Mouse (Mus musculus): ENCODE measurements around the gene Kcnd3.

GRCm38 (mm10) chr3:105663043-105663442 is 210.9 kb downstream of the Kcnd3 start:
- TF ChIP-seq CTCF (IDR thresholded peaks at IDR 0.05; ENCODE audit: low read depth, low read length) (no peak), TAL1 (conservative IDR thresholded peaks at IDR 0.05; ENCODE audit: low read depth, low read length) (no peak)
